Mouse (Mus musculus): ENCODE measurements at regions not wholly inside any gene's neighbourhood (a gene's known extent, or its start where the extent isn't known, plus 50 kb on each side); places are given as distances from the start of the nearest gene placed in this dataset.

GRCm38 (mm10) chr13:32541611-32542010 lies 203.1 kb upstream of the Gmds start:
- DNase-seq (ENCODE audit: low spot score in 2 of 2), result no peak

- DNase-seq (ENCODE audit: low spot score in 2 of 2), result no peak
Measured at GRCm38 (mm10) chr13:32536241-32536640, 197.7 kb upstream of the Gmds start.

DNA sequence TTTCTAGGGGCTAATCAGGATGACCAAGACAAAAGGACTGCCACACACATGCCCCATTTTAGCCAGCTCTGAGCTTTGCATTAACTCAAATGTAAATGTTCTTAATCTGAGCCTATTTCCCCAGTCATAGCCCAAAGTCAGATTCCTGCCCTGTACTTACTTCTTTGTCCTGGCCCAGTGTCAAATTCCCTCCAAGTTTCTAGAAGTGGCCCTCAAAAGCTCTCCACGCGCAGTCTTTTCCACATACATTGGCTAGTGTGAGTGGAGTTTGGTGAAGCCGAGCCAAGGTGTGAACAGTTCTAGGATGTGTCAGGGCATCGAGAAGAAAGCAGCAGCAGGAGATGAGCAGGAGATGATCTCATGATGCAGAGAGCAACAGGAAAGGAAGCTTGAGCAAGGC lies 197.1 kb upstream of the Gmds start:
- no peak for DNase-seq (ENCODE audit: low spot score in 2 of 2)

GRCm38 (mm10) chr13:32530926-32531512 lies 192.5 kb upstream of the Gmds start:
- DNase-seq (ENCODE audit: low spot score in 2 of 2), result no peak

DNA sequence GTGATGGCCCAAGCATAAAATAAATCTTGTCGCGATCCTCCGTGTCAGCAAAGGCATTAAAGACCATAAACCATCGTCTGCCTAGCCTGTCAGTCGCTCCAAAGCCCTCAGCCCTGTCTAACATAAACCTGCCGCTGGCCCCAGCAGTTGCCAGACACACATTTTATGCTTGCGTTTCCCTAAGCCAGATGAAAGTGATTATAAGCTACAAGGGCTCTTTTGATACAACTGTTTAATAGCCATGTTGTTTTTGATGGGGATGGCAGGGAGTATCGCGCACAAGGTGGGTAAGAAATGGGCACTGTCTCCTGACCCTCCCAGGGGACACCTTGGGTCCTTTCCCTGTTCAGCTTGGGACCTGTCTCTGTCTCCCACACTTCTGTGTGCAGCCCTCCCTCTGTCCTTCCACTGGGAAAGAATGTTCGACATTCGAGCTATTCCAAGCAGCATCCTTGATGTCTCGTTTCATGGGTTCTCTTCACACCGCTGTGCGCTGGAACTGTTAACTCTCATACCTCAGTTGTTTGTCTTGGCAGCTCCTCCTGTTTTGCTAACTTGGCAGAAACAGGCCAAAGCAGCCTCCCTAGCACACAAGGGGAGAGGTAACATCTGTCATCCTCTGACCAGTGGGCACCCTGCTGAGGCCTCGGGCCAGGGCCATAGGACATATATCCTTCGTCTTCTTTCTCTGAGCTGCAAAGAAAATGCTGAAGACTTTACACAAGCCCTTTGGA lies 180.2 kb upstream of the Gmds start:
- DNase-seq (ENCODE audit: low spot score in 2 of 2), result no peak

GRCm38 (mm10) chr13:32517514-32517913 lies 179.0 kb upstream of the Gmds start:
- DNase-seq (ENCODE audit: low spot score in 2 of 2), result no peak

DNA sequence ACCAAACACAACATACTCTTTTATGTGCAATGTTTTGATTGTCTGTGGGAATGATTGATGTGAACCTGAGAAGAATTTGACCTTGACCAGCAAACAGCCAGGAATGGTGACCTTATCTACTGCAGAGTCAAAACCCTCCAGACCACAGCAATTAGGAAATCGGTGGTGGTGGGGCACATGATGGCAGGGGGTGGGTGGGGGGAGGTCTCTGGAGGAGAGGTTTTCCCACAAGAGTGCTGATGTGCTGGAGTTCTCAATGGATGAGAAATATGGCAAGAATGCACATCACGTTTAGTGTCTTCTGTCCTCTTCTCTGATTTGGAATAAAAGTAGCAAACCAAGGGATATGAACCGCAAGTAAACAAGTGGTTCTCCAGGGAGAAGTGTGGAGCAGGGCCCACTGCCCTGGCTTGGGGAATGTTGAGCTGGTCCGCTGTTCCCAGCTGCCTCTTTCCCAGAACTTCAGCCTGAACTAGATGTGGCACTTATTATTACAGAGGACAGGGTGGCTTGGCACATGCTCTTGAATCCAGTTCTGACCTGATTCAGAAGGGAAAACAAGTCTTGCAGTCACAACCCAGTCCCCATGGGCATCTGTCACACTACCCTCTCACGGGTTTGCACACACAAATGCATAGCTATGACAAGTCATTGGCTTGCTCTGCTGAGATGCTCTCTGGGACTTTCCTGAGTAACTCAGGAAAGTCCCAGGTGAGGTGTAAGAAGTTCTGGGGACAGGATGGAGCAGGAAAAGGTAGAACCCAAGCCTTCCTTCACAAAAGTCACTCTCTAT lies 170.9 kb upstream of the Gmds start:
- DNase-seq (ENCODE audit: low spot score in 2 of 2), result no peak

DNA sequence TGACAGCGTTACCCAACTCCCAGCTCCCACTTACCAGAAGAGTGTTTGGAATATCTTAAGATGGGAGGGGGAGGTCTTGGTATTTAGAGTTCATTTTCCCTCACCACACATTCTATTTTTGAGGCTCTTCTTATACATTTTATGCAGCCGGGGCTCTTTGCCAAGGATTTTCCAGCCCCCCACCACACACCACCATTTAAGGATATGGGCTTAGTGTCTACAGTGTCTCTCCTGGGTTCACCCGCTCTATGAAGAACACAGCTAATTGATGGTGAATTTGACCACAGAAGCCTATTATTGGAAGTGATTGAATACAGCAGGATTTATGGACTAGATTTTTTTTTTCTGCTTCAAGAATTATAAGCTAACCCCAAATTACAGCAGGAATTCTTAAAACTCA lies 169.9 kb upstream of the Gmds start:
- no peak for DNase-seq (ENCODE audit: low spot score in 2 of 2)

DNA sequence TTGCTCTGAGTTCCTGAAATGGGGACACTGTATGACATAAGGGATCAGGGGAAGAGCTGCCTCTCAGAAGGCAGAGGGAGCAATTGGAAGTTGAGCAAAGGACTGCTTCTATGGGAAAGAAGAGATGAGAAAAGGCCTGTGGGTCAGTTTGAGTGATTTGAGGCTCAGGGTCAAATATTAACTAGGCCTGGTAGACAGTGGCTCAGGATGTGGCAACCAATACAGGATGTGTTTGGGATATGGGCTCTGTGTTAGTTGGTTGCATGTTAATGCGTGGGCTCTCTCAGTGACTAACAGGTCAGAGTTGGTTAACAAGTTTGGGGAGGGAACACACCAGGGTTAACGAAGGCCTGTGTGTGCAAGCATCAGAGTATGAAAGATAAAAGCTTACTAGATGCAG lies 169.3 kb upstream of the Gmds start:
- no peak for DNase-seq (ENCODE audit: low spot score in 2 of 2)

GRCm38 (mm10) chr13:32498205-32498790 lies 159.8 kb upstream of the Gmds start:
- no peak for DNase-seq (ENCODE audit: low spot score in 2 of 2)

DNA sequence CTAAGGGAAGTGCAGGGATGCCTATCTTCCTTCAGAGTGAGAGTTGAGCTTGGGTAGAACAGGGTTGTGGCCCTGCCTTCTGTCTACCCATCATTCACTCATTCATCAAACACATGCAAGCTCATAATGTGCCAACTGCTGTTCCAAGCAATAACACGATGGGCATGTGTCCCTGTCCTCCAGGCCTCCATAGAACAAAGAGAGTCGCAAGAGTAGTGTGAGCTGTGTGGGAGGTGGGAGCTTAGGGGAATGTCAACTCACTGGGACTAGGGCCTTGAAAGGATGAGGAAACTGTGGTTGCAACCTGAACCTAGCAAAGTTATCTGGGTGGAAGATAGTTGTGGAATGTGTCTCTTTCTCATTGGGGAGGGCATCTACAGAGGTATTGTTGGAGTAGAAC lies 157.7 kb upstream of the Gmds start:
- no peak for DNase-seq (ENCODE audit: low spot score in 2 of 2)

DNA sequence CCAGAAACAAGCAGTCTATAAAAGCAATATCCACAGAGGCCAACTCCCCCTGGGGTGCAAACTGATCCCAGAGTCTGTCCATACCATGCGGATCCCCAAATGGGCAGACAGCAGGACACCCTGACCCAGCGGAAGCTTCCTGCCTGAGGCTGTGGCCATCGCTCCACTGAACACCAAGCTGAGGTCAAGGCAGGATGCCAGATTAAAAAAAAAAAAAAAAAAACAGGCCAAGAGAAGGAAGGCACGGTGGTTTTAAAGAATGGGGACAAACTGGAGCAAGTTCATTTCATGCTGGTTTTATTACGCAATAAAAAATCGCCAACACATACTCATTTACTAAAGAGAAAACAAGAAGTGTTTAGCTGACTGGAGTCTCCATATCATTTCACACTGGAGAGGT lies 156.5 kb upstream of the Gmds start:
- DNase-seq (ENCODE audit: low spot score in 2 of 2), result no peak

- DNase-seq (ENCODE audit: low spot score in 2 of 2), result no peak
Measured at GRCm38 (mm10) chr13:32493806-32494205, 155.3 kb upstream of the Gmds start.

- peak; percentile 11 to 59 for DNase-seq (ENCODE audit: low spot score in 2 of 2)
Measured at GRCm38 (mm10) chr13:32493309-32493708, 154.8 kb upstream of the Gmds start.

DNA sequence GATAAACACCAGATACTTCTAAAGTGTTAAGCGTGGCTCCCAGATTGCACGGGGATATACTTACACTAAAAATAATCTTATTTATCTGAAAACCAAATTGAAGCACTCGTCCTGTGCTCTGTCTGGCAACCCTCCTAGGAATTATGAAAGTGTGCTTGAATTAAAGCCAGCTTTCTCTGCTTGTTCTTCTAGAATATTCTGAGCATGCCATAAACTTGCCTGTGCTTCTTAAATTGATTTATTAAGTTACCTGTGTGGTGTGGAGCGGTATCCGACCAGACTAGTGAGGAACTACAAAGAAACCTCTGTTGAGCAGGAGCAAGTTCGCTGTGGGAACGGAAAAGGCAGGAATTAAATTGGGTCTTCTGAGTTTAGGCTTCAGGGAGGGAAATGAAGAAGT lies 154.0 kb upstream of the Gmds start:
- no peak for DNase-seq (ENCODE audit: low spot score in 2 of 2)

- no peak for DNase-seq (ENCODE audit: low spot score in 2 of 2)
Measured at GRCm38 (mm10) chr13:32481444-32482058, 143.0 kb upstream of the Gmds start.

DNA sequence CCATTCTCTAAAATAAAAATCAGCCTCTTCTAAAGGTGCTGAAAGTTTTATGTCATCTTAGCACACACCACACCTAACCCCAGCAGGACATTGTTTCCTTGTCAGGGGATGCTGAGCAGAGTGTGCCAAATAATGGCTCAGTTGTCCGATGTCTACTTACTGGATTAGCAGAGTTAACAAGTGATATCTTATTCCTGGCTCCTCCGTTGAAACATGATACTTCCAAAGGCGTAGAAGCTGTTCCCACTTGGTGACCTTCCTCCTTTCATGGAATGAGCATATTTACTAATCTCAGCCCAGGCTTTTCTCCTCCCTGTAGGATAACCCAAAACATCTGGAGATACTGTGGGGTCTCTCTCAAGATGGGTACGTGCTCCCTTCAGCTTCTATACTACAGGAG lies 141.5 kb upstream of the Gmds start:
- no peak for DNase-seq (ENCODE audit: low spot score in 2 of 2)

DNA sequence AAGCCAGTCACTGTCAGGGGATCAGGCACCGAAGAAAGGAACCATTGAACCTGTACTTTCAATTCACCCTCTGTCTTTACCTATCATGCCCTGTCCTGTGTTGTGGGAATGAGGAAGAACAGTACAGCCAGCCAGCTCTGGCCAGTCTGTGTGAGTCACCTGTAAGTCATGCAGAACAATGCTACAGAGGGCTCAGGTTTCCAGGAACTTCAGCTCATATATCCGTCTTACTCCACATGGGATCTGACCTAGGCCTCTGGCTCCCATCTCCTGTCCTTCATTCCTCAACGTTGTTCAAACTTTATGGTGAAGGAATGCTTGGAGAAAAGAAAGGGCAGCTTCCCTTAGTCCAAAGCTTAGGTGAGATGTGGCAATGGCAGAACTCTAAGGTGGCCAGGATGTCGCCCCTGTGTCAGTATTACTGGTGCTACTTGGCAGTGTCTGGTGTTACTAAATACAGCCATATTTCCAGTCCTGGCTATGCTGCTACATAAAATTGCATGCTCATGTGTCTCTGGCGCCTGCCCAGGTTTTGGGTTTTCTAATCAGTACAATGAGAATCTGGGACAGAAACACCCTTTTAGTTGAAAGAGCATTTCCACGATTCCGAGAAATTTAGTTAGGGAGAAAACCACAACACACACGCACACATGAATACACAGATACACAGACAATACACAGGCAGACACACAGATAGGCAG lies 140.7 kb upstream of the Gmds start:
- no peak for DNase-seq (ENCODE audit: low spot score in 2 of 2)

DNA sequence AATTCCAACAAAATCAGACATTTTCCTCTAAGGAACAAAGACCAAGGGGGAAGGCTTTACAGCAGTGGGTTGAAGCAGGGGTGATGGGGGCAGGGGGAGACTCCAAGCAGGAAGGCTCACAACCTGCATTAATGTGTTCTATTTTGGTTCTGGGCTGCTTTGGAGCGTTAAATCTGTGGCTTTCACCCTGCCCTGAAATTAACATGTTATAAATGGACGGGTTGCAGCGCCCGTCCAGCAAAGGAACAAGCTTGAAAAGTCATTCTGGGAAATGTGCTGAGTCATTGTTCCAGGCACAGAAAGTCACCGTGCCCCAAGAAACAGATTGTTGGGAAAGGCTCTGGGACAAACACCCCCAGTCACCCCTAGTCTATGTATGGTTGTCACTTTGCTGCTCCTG lies 127.2 kb upstream of the Gmds start:
- no peak for DNase-seq (ENCODE audit: low spot score in 2 of 2)

GRCm38 (mm10) chr13:32465041-32465682 lies 126.6 kb upstream of the Gmds start:
- DNase-seq (ENCODE audit: low spot score in 2 of 2), result no peak
